Mouse (Mus musculus): ENCODE data around the gene Phrf1. TPM values are rescaled to one million over a fixed set of nuclear protein-coding genes. Genes with fewer than 3 reads are reported as not detected.
"Not testable (repeated sequence)": the region's sequence is repeated elsewhere in the genome, so short reads cannot be mapped to it uniquely, and the experiment has no call there.

Phrf1 gene
- polyA plus RNA-seq, 1 experiment from 2014 or later, result 67.1 TPM

DNA sequence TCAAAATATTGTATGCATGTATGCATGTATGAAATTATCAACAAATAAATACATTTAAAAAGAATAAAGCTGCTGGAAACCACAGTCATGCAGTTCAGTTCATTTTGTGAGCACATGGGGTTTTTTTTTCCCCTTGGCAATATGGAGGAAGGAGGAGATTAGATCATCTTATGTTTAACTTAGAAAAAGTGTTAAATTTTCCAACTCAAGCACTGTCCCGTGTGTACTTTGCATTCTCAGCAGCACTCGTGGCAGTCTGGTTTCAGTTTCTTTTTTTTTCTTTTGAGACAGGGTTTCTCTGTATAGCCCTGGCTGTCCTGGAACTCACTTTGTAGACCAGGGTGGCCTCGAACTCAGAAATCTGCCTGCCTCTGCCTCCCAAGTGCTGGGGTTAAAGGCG is 21.9 kb downstream of the Phrf1 start:
- H3K4me2 ChIP-seq (replicated peaks; ENCODE audit: low read depth, low read length); ATAC-seq (ENCODE audit: low FRiP score): not testable (repeated sequence)

DNA sequence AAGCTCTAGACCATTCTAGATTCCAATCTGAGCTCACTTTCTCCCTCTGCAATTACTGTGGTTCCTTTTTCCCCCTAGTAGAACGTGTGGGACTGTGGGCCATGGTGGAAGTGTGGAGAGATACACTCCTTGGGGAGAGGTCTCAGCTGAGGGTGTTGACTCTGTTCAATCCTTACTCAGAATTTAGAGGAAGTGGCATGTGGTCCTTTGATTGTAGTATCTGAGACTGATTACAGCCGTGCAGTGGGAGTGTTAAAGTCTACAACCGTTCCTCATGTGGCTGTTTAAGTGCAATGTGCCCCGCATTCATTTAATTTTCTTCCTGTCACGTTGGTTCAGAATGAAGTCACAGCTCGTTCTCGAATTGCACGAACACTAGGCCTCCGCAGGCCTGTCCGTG is 27.6 kb downstream of the Phrf1 start:
- no peak overlapping the region for H3K9ac ChIP-seq (ENCODE audit: low read depth, low read length)
- no peak overlapping the region for H3K27ac ChIP-seq (ENCODE audit: low read depth, low read length)
- no peak overlapping the region for H3K4me2 ChIP-seq (replicated peaks; ENCODE audit: low read depth, low read length)
- no peaks in the 10 kb centered on the region for H3K9me3 ChIP-seq (ENCODE audit: control insufficient read depth, low read length)
- H3K4me3 ChIP-seq (ENCODE audit: low read depth, low read length), result no peak overlapping the region
- WGBS, result 96% methylated on average over 10 of the region's 10 CpGs
- DNase-seq (ENCODE audit: low spot score) (no peak), ATAC-seq (ENCODE audit: low FRiP score) (no peak)
- peaks cover 31% of the 10 kb centered on the region for H3K36me3 ChIP-seq (ENCODE audit: control insufficient read depth, insufficient read depth, low read length)
- H3K27me3 ChIP-seq (ENCODE audit: control insufficient read depth, insufficient read depth, low read length), result no peaks in the 10 kb centered on the region
- no peaks in the 10 kb centered on the region for H3K4me1 ChIP-seq (replicated peaks; ENCODE audit: control insufficient read depth, insufficient read depth, low read length)

More for the DNA sequence above, 21.9 kb downstream of the Phrf1 start:
- not testable (repeated sequence) for DNase-seq (ENCODE audit: low spot score); H3K27me3 ChIP-seq (ENCODE audit: control insufficient read depth, insufficient read depth, low read length); H3K9ac ChIP-seq (ENCODE audit: low read depth, low read length); H3K27ac ChIP-seq (ENCODE audit: low read depth, low read length); H3K4me1 ChIP-seq (replicated peaks; ENCODE audit: control insufficient read depth, insufficient read depth, low read length); H3K9me3 ChIP-seq (ENCODE audit: control insufficient read depth, low read length); H3K4me3 ChIP-seq (ENCODE audit: low read depth, low read length)
- H3K36me3 ChIP-seq (ENCODE audit: control insufficient read depth, insufficient read depth, low read length), result peaks cover 18% of the 10 kb centered on the region
- WGBS, result 91% methylated on average over 4 of the region's 4 CpGs

DNA sequence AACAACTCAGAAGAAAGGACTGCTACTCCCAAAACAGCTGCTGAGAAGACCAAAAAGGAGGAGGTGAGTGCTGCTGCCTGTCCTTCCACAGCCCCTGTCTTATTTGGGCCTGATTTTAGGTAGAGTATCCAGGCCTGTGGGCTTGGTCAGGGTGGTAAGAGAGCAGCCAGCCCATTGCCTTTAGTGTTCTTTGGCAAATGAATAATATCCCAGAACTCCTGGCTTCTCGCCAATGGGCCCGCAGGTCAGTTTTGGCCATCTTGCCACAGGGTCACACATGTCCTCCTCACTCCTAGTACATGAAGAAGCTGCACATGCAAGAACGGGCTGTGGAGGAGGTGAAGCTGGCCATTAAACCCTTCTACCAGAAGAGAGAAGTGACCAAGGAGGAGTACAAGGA is 32.9 kb downstream of the Phrf1 start:
- H3K4me2 ChIP-seq (replicated peaks; ENCODE audit: low read depth, low read length), result no peak overlapping the region
- H3K4me1 ChIP-seq (replicated peaks; ENCODE audit: control insufficient read depth, insufficient read depth, low read length), result 0 out of 2 replicates have a peak, but pooled peaks cover 3% of the 10 kb centered on the region
- no peaks in the 10 kb centered on the region for H3K27me3 ChIP-seq (ENCODE audit: control insufficient read depth, insufficient read depth, low read length)
- no peak overlapping the region for H3K9ac ChIP-seq (ENCODE audit: low read depth, low read length)
- DNase-seq (ENCODE audit: low spot score) (no peak), ATAC-seq (ENCODE audit: low FRiP score) (no peak)
- H3K36me3 ChIP-seq (ENCODE audit: control insufficient read depth, insufficient read depth, low read length), result peaks cover 36% of the 10 kb centered on the region
- 96% methylated on average over 3 of the region's 3 CpGs for WGBS
- no peaks in the 10 kb centered on the region for H3K9me3 ChIP-seq (ENCODE audit: control insufficient read depth, low read length)
- H3K4me3 ChIP-seq (ENCODE audit: low read depth, low read length), result no peak overlapping the region
- no peak overlapping the region for H3K27ac ChIP-seq (ENCODE audit: low read depth, low read length)

DNA sequence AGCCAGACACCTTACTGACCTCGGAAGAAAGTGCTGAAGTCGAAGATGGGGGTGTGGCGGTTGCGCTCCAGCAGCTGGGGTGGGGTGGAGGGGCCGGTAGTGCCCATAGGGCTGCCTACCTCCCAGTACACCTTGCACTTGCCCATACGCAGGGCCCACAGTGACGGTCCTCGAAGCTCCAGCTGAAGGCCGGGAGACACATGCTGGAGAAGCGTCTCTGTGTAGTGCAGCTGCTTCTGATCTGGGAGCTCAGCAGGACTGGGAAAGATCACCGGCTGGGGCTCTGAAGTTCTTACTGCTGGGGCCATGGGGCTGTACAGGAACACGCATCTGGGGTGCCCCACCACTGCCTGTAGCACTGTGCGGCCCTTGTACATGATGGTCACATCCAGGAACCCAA is 35.1 kb downstream of the Phrf1 start:
- Histone ChIP-seq H3K4me2 (replicated peaks; ENCODE audit: low read depth, low read length) (no peak overlapping the region), H3K9ac (ENCODE audit: low read depth, low read length) (no peak overlapping the region), H3K4me1 (replicated peaks; ENCODE audit: control insufficient read depth, insufficient read depth, low read length) (0 out of 2 replicates have a peak, but pooled peaks cover 3% of the 10 kb centered on the region), H3K9me3 (ENCODE audit: control insufficient read depth, low read length) (no peaks in the 10 kb centered on the region), H3K36me3 (ENCODE audit: control insufficient read depth, insufficient read depth, low read length) (peaks cover 17% of the 10 kb centered on the region; the same call in 1 of the 2 replicates), H3K4me3 (ENCODE audit: low read depth, low read length) (no peak overlapping the region), H3K27me3 (ENCODE audit: control insufficient read depth, insufficient read depth, low read length) (no peaks in the 10 kb centered on the region), H3K27ac (ENCODE audit: low read depth, low read length) (no peak overlapping the region)
- WGBS, result 86% methylated on average over 13 of the region's 13 CpGs
- ATAC-seq (ENCODE audit: low FRiP score), result no peak
- no peak for DNase-seq (ENCODE audit: low spot score)

DNA sequence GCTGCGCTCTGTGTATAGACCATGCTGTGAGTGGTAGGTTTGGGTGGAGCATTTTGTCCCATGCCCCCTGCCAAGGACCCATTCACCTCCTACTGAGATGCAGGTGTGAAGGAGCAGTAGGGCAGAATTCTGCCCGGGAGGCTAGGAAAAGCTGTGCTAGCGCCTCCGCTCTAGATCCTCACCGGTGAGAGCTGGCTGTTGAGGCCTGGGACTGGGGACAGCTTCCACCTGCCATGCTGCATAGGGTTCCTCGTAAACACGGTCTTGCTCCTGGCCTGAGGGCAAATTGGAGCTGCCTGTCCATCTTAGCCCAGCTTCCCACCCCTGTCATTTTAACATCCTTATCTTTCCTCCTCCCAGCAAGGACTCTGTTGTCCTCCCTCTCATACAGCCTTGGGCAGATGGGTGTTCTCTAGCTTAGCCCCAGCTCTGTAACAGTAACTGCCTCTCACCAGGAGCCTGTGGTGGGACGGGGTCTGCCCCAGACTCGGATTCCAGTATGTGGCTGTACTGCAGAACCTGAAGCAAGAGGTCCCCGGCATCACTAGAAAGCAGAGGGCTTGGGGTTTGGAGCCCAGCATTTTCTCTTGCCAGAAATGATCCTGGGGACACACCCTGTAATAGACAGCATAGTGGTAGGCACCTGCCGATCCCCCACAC is 35.6 kb downstream of the Phrf1 start:
- Histone ChIP-seq H3K27ac (ENCODE audit: low read depth, low read length) (no peak overlapping the region), H3K36me3 (ENCODE audit: control insufficient read depth, insufficient read depth, low read length) (peaks cover 13% of the 10 kb centered on the region; the same call in 1 of the 2 replicates), H3K4me1 (replicated peaks; ENCODE audit: control insufficient read depth, insufficient read depth, low read length) (0 out of 2 replicates have a peak, but pooled peaks cover 3% of the 10 kb centered on the region), H3K27me3 (ENCODE audit: control insufficient read depth, insufficient read depth, low read length) (no peaks in the 10 kb centered on the region), H3K9ac (ENCODE audit: low read depth, low read length) (no peak overlapping the region), H3K4me2 (replicated peaks; ENCODE audit: low read depth, low read length) (no peak overlapping the region), H3K4me3 (ENCODE audit: low read depth, low read length) (no peak overlapping the region), H3K9me3 (ENCODE audit: control insufficient read depth, low read length) (no peaks in the 10 kb centered on the region)
- DNase-seq (ENCODE audit: low spot score) (no peak), ATAC-seq (ENCODE audit: low FRiP score) (no peak)
- 76% methylated on average over 11 of the region's 11 CpGs for WGBS

DNA sequence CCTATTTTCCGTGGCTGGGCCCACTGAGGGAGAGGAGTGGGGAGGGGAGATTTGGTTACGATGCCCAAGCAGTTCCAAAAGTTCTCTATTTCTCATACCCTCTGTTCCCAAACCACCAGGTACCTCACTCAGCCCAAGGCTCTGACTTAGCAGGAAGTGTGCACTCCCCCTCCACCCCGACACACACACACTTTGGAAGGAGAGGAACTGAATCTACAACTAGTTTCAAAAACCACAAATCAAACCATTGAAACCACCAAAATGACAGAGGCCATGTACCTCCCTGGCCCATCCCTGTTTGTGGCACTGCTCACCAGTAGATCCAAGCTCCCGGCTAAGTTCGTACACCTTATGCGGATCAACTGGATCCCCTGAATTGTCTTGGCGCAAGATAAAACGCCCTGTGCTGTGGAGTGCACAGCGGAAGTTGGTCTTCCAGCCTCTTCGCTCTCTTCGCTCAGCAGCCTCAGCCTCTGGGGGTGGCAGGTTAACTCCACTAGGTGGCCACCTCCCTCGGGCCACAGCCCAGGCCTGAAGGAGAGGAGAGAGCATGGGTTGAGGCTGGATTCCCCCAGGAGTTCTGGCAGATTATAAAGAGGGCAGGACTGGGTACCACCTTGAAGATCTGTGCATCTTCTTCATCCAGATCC is 36.3 kb downstream of the Phrf1 start:
- H3K27ac ChIP-seq (ENCODE audit: low read depth, low read length), result no peak overlapping the region
- ATAC-seq (ENCODE audit: low FRiP score) (no peak), DNase-seq (ENCODE audit: low spot score) (peak; percentile 46)
- H3K4me3 ChIP-seq (ENCODE audit: low read depth, low read length), result no peak overlapping the region
- no peaks in the 10 kb centered on the region for H3K27me3 ChIP-seq (ENCODE audit: control insufficient read depth, insufficient read depth, low read length)
- peaks cover 13% of the 10 kb centered on the region; the same call in 1 of the 2 replicates for H3K36me3 ChIP-seq (ENCODE audit: control insufficient read depth, insufficient read depth, low read length)
- no peak overlapping the region for H3K4me2 ChIP-seq (replicated peaks; ENCODE audit: low read depth, low read length)
- 37% methylated on average over 12 of the region's 12 CpGs for WGBS
- H3K9me3 ChIP-seq (ENCODE audit: control insufficient read depth, low read length), result no peaks in the 10 kb centered on the region
- H3K4me1 ChIP-seq (replicated peaks; ENCODE audit: control insufficient read depth, insufficient read depth, low read length), result 0 out of 2 replicates have a peak, but pooled peaks cover 3% of the 10 kb centered on the region
- no peak overlapping the region for H3K9ac ChIP-seq (ENCODE audit: low read depth, low read length)

DNA sequence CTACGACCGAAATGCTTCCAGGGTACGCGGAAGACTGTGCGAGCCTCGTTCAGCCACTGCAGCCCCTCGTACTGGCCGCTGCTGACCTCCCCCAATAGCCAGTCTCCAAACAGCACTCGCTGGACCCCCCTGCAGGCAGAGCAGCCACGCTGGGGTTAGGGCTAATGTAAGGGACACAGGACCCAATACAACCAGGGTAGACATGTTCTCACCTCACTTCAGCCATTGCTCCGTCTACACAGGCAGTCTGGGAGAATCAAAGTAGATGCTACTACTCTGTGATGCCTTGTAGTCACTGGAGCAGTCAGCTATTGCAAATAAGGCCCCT is 36.8 kb downstream of the Phrf1 start:
- Histone ChIP-seq H3K4me3 (ENCODE audit: low read depth, low read length) (no peak overlapping the region), H3K4me1 (replicated peaks; ENCODE audit: control insufficient read depth, insufficient read depth, low read length) (0 out of 2 replicates have a peak, but pooled peaks cover 3% of the 10 kb centered on the region), H3K9ac (ENCODE audit: low read depth, low read length) (no peak overlapping the region), H3K9me3 (ENCODE audit: control insufficient read depth, low read length) (no peaks in the 10 kb centered on the region), H3K4me2 (replicated peaks; ENCODE audit: low read depth, low read length) (no peak overlapping the region), H3K36me3 (ENCODE audit: control insufficient read depth, insufficient read depth, low read length) (peaks cover 11% of the 10 kb centered on the region; the same call in 1 of the 2 replicates), H3K27me3 (ENCODE audit: control insufficient read depth, insufficient read depth, low read length) (no peaks in the 10 kb centered on the region), H3K27ac (ENCODE audit: low read depth, low read length) (no peak overlapping the region)
- DNase-seq (ENCODE audit: low spot score), result no peak
- ATAC-seq (ENCODE audit: low FRiP score), result no peak
- 39% methylated on average over 11 of the region's 11 CpGs for WGBS

DNA sequence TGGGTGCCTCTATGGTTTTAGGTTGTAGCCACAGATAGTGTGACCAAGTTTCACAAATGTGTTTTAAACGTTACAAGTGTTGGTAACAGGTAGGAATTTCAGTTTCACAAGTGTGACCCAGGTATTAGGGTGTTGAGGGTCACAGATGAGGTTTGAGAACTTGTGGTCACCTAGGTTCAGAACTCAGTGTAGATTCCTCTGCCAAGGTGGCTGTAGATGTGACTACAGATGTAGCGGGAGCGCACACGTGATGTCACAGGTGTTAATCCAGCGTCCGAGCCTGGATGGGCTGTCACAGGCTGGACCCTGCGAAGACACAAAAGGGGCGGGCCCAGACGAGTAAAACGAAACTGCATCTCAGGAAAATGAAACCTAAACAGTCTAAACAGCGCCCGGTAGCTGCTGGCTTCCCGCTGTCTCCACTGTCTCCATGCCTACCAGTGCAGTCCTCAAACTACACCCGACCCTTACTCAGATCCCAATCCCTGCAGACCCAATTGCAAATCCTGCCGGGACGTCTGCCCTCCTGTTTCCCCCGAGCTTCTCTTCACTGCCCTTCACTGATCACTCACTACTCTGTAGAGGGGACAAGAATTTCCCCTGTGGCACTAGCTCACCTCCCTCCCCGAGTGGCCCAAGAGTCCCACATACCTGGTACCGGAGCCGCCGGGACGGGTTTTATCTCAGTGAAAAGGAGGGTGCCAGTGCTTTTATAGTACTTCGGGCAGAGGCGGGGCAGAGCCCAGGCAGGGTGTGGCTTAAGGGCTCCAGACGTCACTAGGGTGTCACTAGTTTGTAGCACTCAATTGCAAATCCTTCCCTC is 37.4 kb downstream of the Phrf1 start, which contains the start of gene Irf7:
TSS of gene Irf7 (minus strand) at position 743 of the 823 bp plus-strand sequence.
- Histone ChIP-seq H3K9ac (ENCODE audit: low read depth, low read length) (0 out of 2 replicates have a peak within 1 kb of the TSS, but pooled peaks have one; percentile 31), H3K27ac (ENCODE audit: low read depth, low read length) (no peak within 1 kb of the TSS), H3K27me3 (ENCODE audit: control insufficient read depth, insufficient read depth, low read length) (no peaks in the 10 kb centered on the region), H3K36me3 (ENCODE audit: control insufficient read depth, insufficient read depth, low read length) (peaks cover 11% of the 10 kb centered on the region; the same call in 1 of the 2 replicates), H3K4me2 (replicated peaks; ENCODE audit: low read depth, low read length) (peak within 1 kb of the TSS; percentile 57), H3K4me3 (ENCODE audit: low read depth, low read length) (peak within 1 kb of the TSS; percentile 27), H3K4me1 (replicated peaks; ENCODE audit: control insufficient read depth, insufficient read depth, low read length) (0 out of 2 replicates have a peak, but pooled peaks cover 3% of the 10 kb centered on the region), H3K9me3 (ENCODE audit: control insufficient read depth, low read length) (no peaks in the 10 kb centered on the region)
- ATAC-seq (ENCODE audit: low FRiP score), result peak; percentile 46
- 14% methylated on average over 25 of the region's 25 CpGs for WGBS
- DNase-seq (ENCODE audit: low spot score), result no peak
